Mouse (Mus musculus): Measurements from ENCODE around the gene Bco1.

DNA sequence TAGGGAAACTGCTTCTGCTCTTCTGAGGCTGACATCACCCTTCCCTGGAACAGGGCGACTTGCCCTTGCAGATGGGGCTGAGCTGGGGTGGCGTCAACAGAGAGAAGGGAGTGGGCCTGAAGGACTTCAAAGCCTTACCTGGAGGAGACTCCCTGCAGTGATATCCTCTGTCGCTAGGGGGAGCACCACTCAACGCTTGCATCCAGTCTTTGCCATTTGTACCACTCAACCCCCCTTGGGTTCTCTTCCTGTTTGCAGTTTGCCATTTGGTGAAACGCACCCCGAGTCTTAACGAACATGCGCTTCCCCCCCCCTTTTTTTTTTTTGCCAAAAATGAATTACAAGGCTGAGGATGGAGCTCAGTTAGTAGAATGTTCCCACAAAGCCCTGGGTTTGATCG lies 11.9 kb downstream of the Bco1 start:
- TF ChIP-seq CTCF (IDR thresholded peaks at IDR 0.05): peak; percentile 91
- no peak for TF ChIP-seq EP300 (IDR thresholded peaks at IDR 0.05)
